ENCODE assay signal across 8 mouse cellular contexts in the genomic region with DNA sequence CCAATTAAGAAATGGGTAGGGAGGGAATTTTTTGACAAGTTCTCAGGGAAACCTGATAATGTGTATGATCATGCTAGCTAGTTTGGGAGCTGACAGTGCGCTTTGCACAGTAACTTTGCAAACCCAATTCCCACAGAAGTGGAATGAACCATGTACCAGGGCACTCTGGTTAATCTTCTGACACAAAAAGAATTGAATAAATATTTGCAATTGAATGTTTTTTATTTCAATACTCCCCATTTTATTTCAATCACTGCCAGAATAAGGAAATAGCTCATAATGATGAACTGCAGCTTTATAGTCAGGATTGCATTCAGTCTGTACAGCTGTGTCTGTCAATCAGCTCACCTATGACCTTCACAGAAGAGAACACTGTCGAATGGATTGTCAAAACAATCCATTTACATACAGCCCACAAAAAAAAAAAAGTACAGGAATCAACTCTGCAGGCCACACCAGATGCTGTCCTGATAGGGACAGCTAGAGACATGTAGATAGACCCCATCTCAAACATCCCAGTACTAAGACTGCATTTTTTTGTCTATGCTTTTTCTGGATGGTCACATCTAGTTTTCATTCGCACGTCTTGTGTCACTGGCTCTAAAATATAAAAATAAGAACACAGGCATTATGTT. TPM values are rescaled to one million over a fixed set of nuclear protein-coding genes. Genes with fewer than 3 reads are reported as not detected.
A peak's percentile ranks its signal among the peaks of the same experiment; 100 is the strongest.
DNase-seq lines count a peak whose midpoint lies in the region; ATAC-seq and TF ChIP-seq lines count a peak whose summit lies in the region.

No protein-coding gene starts in this region.

- peak overlapping the region; percentile 96 for H3K9ac ChIP-seq in heart, embryonic 14.5 days (ENCODE audit: low read length)
- H3K9ac ChIP-seq in hindbrain, embryonic 12.5 days, result peak overlapping the region; percentile 90
- H3K9ac ChIP-seq in midbrain, embryonic 11.5 days (ENCODE audit: low read length), result peak overlapping the region; percentile 99

- no peak for DNase-seq in heart, adult 9 months (ENCODE audit: low spot score in 2 of 2)
- no peak for DNase-seq in G1E (ENCODE audit: low spot score)
- no peak for DNase-seq in midbrain, embryonic 11.5 days (ENCODE audit: low spot score, missing footprints)
- no peak for DNase-seq in adrenal gland, postnatal 36 days
- no peak for DNase-seq in yolk sac, embryonic 10.5 days (ENCODE audit: low spot score)
- DNase-seq in gastrocnemius, adult 18-20 months (ENCODE audit: low spot score), result no peak

- no peak overlapping the region for H3K27ac ChIP-seq in heart, embryonic 14.5 days (replicated peaks in 1 of 2; ENCODE audit: control insufficient read depth in 1 of 2, insufficient read depth in 1 of 2, low read depth in 2 of 2, low read length in 2 of 2)
- peak overlapping the region; percentile 3; the same call in 1 of the 2 replicates for H3K27ac ChIP-seq in hindbrain, embryonic 12.5 days
- H3K27ac ChIP-seq in midbrain, embryonic 11.5 days (ENCODE audit: low read depth, low read length), result no peak overlapping the region

- no peak for TF ChIP-seq CTCF in G1E (IDR thresholded peaks at IDR 0.05; ENCODE audit: low read depth, low read length)

- peaks cover 21% of the 10 kb centered on the region for H3K36me3 ChIP-seq in heart, embryonic 14.5 days (ENCODE audit: control insufficient read depth, insufficient read depth, low read length)
- H3K36me3 ChIP-seq in G1E (replicated peaks), result peaks cover 18% of the 10 kb centered on the region
- peaks cover 16% of the 10 kb centered on the region for H3K36me3 ChIP-seq in hindbrain, embryonic 12.5 days
- peaks cover 4% of the 10 kb centered on the region for H3K36me3 ChIP-seq in midbrain, embryonic 11.5 days (ENCODE audit: control insufficient read depth, insufficient read depth, low read length)

- H3K4me2 ChIP-seq in heart, embryonic 14.5 days (ENCODE audit: low read length), result peak overlapping the region; percentile 72
- peak overlapping the region; percentile 64 for H3K4me2 ChIP-seq in hindbrain, embryonic 12.5 days (replicated peaks)
- peak overlapping the region; percentile 58 for H3K4me2 ChIP-seq in midbrain, embryonic 11.5 days

- no peaks in the 10 kb centered on the region for H3K27me3 ChIP-seq in heart, embryonic 14.5 days (ENCODE audit: control insufficient read depth, insufficient read depth, low read length)
- no peaks in the 10 kb centered on the region for H3K27me3 ChIP-seq in G1E (ENCODE audit: insufficient read depth, low read length)
- H3K27me3 ChIP-seq in hindbrain, embryonic 12.5 days, result no peaks in the 10 kb centered on the region
- H3K27me3 ChIP-seq in midbrain, embryonic 11.5 days (ENCODE audit: control insufficient read depth, insufficient read depth, low read length), result no peaks in the 10 kb centered on the region

- H3K4me3 ChIP-seq in heart, embryonic 14.5 days (ENCODE audit: control insufficient read depth in 1 of 2, insufficient read depth in 1 of 2, low read depth in 1 of 2, low read length in 2 of 2), result peak overlapping the region; percentile 60 to 74; a peak in 3 of 4 replicates
- H3K4me3 ChIP-seq in G1E (ENCODE audit: low read depth, low read length), result peak overlapping the region; percentile 74
- peak overlapping the region; percentile 76 for H3K4me3 ChIP-seq in hindbrain, embryonic 12.5 days
- H3K4me3 ChIP-seq in midbrain, embryonic 11.5 days (ENCODE audit: low read depth, low read length), result peak overlapping the region; percentile 86

- peaks cover 0 to 18% of the 10 kb centered on the region in 2 experiments; a peak in 3 of 4 replicates for H3K4me1 ChIP-seq in heart, embryonic 14.5 days (ENCODE audit: control insufficient read depth in 2 of 2, insufficient read depth in 2 of 2, low read length in 2 of 2)
- H3K4me1 ChIP-seq in G1E (ENCODE audit: insufficient read depth, low read depth, low read length), result peaks cover 33% of the 10 kb centered on the region
- peaks cover 15% of the 10 kb centered on the region for H3K4me1 ChIP-seq in hindbrain, embryonic 12.5 days
- H3K4me1 ChIP-seq in midbrain, embryonic 11.5 days (ENCODE audit: control insufficient read depth, insufficient read depth, low read length), result peaks cover 8% of the 10 kb centered on the region; the same call in 1 of the 2 replicates

- 31% methylated on average over 4 of the region's 4 CpGs for WGBS in heart, embryonic 14.5 days
- 28% methylated on average over 4 of the region's 4 CpGs for WGBS in hindbrain, embryonic 12.5 days
- WGBS in midbrain, embryonic 11.5 days, result 31% methylated on average over 4 of the region's 4 CpGs

- no peaks in the 10 kb centered on the region for H3K9me3 ChIP-seq in heart, embryonic 14.5 days (ENCODE audit: control insufficient read depth, low read length)
- H3K9me3 ChIP-seq in G1E (replicated peaks), result no peaks in the 10 kb centered on the region
- no peaks in the 10 kb centered on the region for H3K9me3 ChIP-seq in hindbrain, embryonic 12.5 days (replicated peaks)
- H3K9me3 ChIP-seq in midbrain, embryonic 11.5 days (ENCODE audit: control insufficient read depth, low read length), result no peaks in the 10 kb centered on the region

- no peak for ATAC-seq in heart, embryonic 14.5 days (ENCODE audit: insufficient number of reproducible peaks, insufficient read depth, low FRiP score, low read depth)
- no peak for ATAC-seq in G1E (ENCODE audit: extremely low read depth, insufficient number of reproducible peaks, low FRiP score, poor library complexity, severe bottlenecking)
- ATAC-seq in hindbrain, embryonic 12.5 days (ENCODE audit: low FRiP score), result no peak
- no peak for ATAC-seq in midbrain, embryonic 11.5 days (ENCODE audit: low FRiP score)

RNA-seq across cellular contexts. Expression of gene Zfp949, which starts 26.9 kb away (rescaled TPM):
- polyA plus RNA-seq in heart, embryonic 14.5 days (2014; fragmentation: Nextera tagmentation; extraction: Ambion mirVana), result 8.5 and 9.6 TPM in 2 replicates
- total RNA-seq in G1E (2014; fragmentation: Nextera tagmentation), result 14.9 and 30.9 TPM in 2 replicates
- 13.6 and 14.0 TPM in 2 replicates for total RNA-seq in G1E (2017)
- polyA plus RNA-seq in G1E (2012), result 0.45 and 0.93 TPM in 2 replicates
- polyA plus RNA-seq in hindbrain, embryonic 12.5 days (2016; fragmentation: Nextera tagmentation; extraction: Ambion mirVana), result 15.9 and 16.5 TPM in 2 replicates
- 7.6 and 9.6 TPM in 2 replicates for polyA plus RNA-seq in midbrain, embryonic 11.5 days (2014; fragmentation: Nextera tagmentation; extraction: Ambion mirVana)
- 1 to 10 TPM; 7.7 to 8.8 TPM for total RNA-seq in adrenal gland, postnatal 36 days (2021)
- total RNA-seq in gastrocnemius, adult 18-20 months (2021), result 1 to 10 TPM; 8.4 to 9.5 TPM

RNA-seq across cellular contexts. Expression of gene Syncrip, which starts 38.6 kb away (rescaled TPM):
- 50.8 and 60.3 TPM in 2 replicates for polyA plus RNA-seq in heart, embryonic 14.5 days (2014; fragmentation: Nextera tagmentation; extraction: Ambion mirVana)
- 251 and 283 TPM in 2 replicates for total RNA-seq in G1E (2014; fragmentation: Nextera tagmentation)
- 152 and 197 TPM in 2 replicates for total RNA-seq in G1E (2017)
- polyA plus RNA-seq in G1E (2012), result 148 and 152 TPM in 2 replicates
- 119 and 122 TPM in 2 replicates for polyA plus RNA-seq in hindbrain, embryonic 12.5 days (2016; fragmentation: Nextera tagmentation; extraction: Ambion mirVana)
- 132 and 142 TPM in 2 replicates for polyA plus RNA-seq in midbrain, embryonic 11.5 days (2014; fragmentation: Nextera tagmentation; extraction: Ambion mirVana)
- total RNA-seq in adrenal gland, postnatal 36 days (2021), result 10 to 100 TPM; 80.5 to 84.8 TPM
- 10 to 100 TPM; 51.4 to 68.7 TPM for total RNA-seq in gastrocnemius, adult 18-20 months (2021)

RNA-seq across cellular contexts. Expression of gene Trim43a, which starts 59.7 kb away (rescaled TPM):
- polyA plus RNA-seq in heart, embryonic 14.5 days (2014; fragmentation: Nextera tagmentation; extraction: Ambion mirVana), result 0.09 and 0.22 TPM in 2 replicates
- total RNA-seq in G1E (2014; fragmentation: Nextera tagmentation) (5.3 TPM in 1 of 2 replicates, not detected in the other), G1E (2017) (0.12 and 0.22 TPM in 2 replicates)
- not detected in 2 replicates for polyA plus RNA-seq in G1E (2012)
- 0.22 and 0.48 TPM in 2 replicates for polyA plus RNA-seq in hindbrain, embryonic 12.5 days (2016; fragmentation: Nextera tagmentation; extraction: Ambion mirVana)
- polyA plus RNA-seq in midbrain, embryonic 11.5 days (2014; fragmentation: Nextera tagmentation; extraction: Ambion mirVana), result not detected in 2 replicates
- total RNA-seq in adrenal gland, postnatal 36 days (2021), result under 1 TPM; 0.36 to 0.76 TPM
- under 1 TPM; 0.12 to 0.30 TPM for total RNA-seq in gastrocnemius, adult 18-20 months (2021)
